Mouse (Mus musculus) spleen, postnatal 36 days (tissue): ENCODE measurements around the gene Fndc7.
"Not testable (repeated sequence)": the region's sequence is repeated elsewhere in the genome, so short reads cannot be mapped to it uniquely, and the experiment has no call there.

Experiments
- DNase-seq, 2 experiments: peaks; one replicate each; pipeline ENCODE4 v3.0.0; 2022; ENCODE audit warnings: low spot score in 2 of 2, mixed read lengths in 1 of 2

Gene Fndc7

GRCm38 (mm10) chr3:108887618-108887975 lies 2.2 kb downstream of the Fndc7 start:
- DNase-seq: no peak

- DNase-seq: no peak
These were observed 2.7 kb downstream of the Fndc7 start for GRCm38 (mm10) chr3:108886934-108887617.

DNA sequence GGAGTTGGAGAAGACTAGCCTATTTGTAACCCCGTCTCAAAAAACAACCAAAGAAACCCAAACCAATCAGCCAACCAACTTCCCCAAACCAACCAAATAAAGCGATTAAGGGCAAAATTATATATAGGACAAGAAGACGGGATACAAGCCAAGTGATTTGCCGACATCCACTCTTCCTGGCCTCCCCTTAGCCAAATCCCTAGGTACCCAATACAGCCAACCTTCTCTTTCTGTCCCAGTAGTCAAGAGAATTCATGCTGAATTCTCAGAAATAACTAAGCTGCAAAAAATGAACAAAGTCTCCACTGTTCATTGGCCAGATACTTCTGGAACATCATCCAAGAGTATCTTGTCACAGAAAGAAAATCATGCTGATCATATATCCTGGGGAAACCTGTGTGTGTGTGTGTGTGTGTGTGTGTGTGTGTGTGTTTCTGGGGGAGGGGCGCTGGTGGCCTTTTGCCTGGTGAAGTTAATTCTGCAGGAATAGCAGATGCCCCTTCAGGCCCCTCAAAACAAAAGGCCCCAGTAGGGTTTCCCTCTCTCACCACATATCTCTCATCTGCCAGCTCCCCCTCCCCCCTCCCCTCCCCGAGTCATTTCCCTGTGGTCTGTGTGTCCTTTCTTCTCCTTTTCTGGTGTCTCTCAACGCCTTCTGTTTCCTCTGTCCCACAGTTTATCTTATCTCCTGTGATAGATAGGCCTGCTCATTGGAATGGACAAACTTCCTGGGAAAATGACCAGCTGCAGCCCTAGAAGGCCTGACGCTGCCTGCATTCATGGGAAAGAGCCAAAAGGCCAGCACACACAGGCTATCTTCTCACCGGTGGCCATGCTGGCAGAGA lies 3.9 kb downstream of the Fndc7 start:
- no peak for DNase-seq

DNA sequence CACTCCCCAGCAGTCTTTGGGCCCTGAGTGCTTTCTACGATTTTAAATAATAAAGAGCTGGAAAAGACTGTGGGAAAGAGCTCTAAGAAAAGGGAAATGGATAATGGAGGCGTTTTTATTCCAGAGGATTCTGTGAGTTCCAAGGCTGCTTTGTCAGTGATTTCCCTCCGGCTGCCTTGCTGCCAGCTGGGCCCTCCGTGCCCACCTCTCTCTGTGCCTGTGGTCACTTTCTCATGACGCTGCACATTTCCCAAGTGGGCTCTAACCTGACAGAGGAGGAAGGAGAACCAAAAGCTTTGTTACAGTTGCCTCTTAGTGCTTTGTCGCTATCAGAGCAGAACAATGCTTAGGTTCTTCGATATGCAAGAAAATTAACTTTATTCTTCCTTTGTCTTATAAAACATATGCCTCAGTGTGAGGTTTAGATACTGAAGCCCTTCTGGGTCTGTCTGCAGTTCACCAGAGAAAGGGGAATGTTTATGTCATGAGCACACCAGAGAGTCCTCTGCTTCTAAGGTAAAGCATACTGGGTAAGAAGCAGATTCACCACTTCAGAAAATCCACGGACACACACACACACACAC lies 5.0 kb downstream of the Fndc7 start:
- DNase-seq: no peak

- DNase-seq: no peak
These were observed 6.7 kb downstream of the Fndc7 start for GRCm38 (mm10) chr3:108883067-108883466.

DNA sequence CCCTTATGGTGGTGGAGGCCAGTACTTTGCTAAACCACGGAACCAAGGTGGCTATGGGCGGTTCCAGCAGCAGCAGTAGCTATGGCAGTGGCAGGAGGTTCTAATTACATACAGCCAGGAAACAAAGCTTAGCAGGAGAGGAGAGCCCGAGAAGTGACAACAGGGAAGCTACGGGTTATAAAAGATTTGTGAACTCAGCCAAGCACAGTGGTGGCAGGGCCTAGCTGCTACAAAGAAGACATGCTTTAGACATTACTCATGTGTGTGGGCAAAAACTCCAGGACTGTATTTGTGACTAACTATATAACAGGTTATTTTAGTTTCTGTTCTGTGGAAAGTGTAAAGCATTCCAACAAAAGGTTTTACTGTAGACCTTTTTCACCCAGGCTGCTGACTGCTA lies 7.9 kb downstream of the Fndc7 start:
- DNase-seq: not testable (repeated sequence)

DNA sequence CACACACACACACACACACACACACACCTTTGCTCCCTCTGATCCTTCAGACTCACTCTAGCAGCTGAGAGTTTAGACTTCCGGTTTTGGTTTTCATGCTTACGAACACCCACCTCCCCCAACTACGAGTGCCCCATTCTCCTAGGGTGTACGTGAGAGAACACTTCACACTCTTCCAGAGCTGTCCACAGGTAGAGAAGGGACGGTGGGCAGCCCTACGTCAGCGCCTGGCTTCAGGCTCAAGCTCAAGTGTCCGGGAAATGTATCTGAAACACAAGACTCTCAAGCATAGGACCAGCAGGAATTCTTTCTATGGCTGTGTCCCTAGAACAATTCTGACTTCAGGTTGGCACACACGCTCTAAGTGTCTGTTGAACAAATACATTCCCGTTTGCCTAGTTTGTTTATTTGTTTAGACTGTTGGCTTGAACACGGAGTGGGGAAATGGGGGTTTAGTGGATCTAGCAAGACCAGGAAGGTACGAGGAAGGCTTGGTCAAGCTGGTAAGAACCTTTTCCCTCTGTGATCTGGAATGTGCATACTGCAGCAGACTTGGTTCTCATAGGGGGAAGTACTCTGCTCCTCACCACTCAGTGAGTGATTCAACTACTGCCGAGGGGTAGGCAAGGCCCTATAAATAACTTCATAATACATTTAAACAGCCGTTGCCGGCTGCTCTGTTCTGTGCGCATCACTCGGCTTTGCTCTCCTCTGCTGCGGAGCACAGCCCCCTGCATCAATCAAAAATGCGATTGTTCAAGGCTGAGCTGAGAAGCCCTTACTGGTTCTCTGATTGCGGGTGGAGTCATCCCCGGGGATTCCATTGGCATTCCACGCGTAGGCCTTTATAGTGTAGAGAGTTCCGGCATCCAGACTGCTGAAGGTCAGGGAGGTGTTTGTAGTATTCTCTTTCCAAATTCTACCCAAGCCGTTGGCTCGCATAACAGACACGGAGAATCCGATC lies 9.0 kb downstream of the Fndc7 start:
- DNase-seq: peak; percentile 60 to 65

GRCm38 (mm10) chr3:108879836-108880435 lies 9.9 kb downstream of the Fndc7 start:
- DNase-seq: no peak

DNA sequence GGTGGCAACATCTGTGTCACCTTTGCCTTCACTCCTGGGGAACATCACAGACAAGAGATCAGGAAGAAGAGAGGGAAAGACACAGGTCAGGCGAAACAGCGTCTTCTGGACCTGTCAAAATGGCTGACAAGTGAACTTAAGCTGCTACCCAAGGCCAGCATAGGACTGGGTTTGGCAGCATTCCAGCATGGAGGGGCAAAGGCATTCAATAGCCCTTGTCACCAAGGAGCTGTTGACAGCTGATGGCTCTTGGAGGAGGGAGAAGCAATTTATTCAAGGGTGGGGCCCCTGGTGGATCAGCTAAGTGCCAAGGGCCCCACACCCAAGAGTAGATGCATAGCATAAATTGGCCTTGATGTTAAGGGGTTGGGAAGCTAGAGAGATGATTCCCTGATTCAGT lies 10.7 kb downstream of the Fndc7 start:
- DNase-seq: no peak

- DNase-seq: no peak
These were observed 19.2 kb downstream of the Fndc7 start for GRCm38 (mm10) chr3:108870631-108871030.

DNA sequence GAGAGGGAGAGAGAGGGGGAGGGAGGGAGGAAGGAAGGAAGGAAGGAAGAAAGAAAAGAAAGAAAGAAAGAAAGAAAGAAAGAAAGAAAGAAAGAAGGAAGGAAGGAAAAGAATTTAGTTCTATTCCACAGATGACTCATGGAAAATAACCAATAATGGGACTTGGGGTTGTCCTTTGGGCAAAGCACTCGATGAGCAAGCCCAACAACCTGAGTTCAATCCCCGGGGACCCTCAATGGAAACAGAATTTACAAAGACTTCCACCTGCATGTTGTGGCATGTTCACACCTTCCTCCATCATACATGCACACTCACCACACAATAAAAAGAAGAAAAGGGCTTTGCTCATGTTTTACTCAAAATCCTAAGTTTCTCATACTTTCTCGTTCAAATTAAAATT lies 22.4 kb downstream of the Fndc7 start:
- DNase-seq: no peak

DNA sequence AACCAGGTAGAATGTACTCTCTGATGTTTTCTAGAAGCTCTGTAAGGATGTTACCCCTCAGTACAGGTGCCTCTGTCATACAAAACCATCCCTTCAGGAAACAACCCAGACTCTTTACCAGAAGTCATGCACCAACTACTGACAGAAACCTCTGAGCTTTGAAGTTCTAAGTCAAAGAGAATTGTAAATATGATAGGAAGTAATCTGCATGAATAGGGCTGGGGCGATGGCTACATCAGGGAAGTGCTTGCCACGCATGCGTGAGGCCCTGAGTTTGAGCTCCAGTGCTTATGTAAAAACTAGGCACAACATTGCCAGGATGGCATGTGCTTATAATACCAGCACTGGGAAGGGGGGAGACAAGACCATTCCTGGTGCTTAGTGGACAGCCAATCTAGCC lies 24.1 kb downstream of the Fndc7 start:
- DNase-seq: peak; percentile 41 to 46

GRCm38 (mm10) chr3:108865129-108865528 lies 24.7 kb downstream of the Fndc7 start:
- DNase-seq: no peak

GRCm38 (mm10) chr3:108863091-108863490 lies 26.7 kb downstream of the Fndc7 start:
- no peak for DNase-seq

GRCm38 (mm10) chr3:108862282-108862681 lies 27.5 kb downstream of the Fndc7 start:
- DNase-seq: not testable (repeated sequence)

DNA sequence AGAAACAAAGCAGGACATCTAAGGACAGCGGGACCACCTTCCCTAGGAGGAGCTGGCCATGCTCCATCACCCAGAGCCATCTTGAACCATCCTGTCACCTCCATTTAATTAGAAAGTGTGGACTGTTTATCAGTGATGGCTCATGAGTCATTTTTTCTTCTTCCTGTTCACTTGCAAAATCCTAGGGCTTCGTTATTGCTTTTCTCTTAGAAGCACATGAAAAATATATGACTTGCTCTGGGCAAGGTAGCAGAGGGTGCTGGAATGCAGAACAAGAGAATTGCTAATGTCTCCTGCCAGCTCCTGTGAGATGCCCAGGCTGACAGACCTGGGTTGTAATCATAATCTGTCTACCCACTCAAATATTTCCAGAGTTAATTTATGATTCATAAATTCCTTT lies 29.0 kb downstream of the Fndc7 start:
- DNase-seq: no peak

GRCm38 (mm10) chr3:108858231-108858770 lies 31.5 kb downstream of the Fndc7 start:
- DNase-seq: no peak

GRCm38 (mm10) chr3:108857714-108858113 lies 32.1 kb downstream of the Fndc7 start:
- DNase-seq: no peak

DNA sequence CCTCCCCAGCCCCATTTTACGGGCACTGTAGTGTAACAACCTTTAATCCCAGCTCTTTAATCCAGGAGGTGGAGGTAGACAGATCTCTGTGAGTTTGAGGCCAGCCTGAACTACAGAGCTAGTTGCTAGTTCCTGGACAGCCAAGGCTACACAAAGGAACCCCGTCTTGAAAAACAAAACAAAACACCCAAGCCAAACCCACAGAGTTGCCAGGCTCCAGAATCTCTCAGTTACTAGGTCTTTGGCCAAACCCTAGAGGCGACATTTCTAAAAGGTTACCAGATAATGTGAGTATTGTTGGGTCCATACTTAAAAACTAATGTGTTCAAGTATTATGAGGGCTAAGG lies 32.7 kb downstream of the Fndc7 start:
- DNase-seq: no peak

DNA sequence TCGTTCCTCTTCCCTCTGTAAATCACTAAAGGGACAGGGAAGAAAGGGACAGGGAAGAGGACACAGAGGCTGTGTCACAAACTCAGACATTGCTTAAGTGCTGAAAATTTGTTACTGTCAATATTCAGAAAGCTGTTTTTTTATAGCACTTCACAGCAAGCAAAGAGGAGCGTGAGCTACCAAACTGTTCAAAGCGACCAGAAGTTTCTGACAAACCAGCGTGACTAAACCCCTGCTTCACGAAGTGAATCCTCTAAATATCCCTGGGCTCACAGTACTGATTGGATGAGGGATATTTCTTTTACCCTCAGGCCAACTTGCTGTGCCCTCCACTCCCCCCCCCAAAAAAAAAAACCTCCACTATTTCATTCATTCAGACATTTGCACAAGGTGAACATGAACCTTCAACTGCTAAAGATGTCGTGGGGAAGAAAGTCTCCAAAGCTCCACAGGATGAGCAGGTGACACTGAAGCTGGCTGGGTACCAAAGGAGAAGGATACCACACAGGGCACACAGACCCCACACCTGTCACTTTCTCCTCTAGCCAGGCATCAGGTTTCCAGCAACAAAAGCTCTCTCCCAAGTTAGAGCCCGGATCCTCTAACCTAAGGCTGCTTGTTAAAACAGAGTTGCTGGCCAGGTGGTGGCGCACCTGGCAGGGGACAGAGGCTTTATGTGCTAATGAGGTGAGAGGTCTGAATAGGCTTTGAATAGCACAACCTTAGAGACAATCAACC lies 33.3 kb downstream of the Fndc7 start:
- DNase-seq: peak; percentile 62 to 65
